Mouse (Mus musculus) liver, embryonic 15.5 days (tissue): ENCODE measurements around the gene Kif20b. TPM values are rescaled to one million over a fixed set of nuclear protein-coding genes. Genes with fewer than 3 reads are reported as not detected.
A peak's percentile ranks its signal among the peaks of the same experiment; 100 is the strongest.

Source experiments
- ATAC-seq: fragments of 200-750 bp; cut with Nextera tagmentation; 2 replicates; pipeline ENCODE4 v1.8.0; 2017; ENCODE audit warnings: moderate number of reproducible peaks, mild to moderate bottlenecking, moderate library complexity; ENCODE audit not compliant: insufficient read depth
- H3K27ac ChIP-seq: fragments of 300-500 bp; sonication (generic); replicated peaks from 2 replicates; pipeline ENCODE4 v1.5.1; 2015; ENCODE audit warnings: mild to moderate bottlenecking, inconsistent platforms
- H3K27me3 ChIP-seq: fragments of 300-500 bp; sonication (generic); 2 replicates; pipeline ENCODE4 v1.6.1; 2015; ENCODE audit warnings: mild to moderate bottlenecking, inconsistent platforms
- H3K36me3 ChIP-seq: fragments of 300-500 bp; sonication (generic); replicated peaks from 2 replicates; pipeline ENCODE4 v1.6.1; 2015; ENCODE audit warnings: moderate library complexity, mild to moderate bottlenecking, inconsistent platforms
- H3K4me1 ChIP-seq: fragments of 300-500 bp; sonication (generic); replicated peaks from 2 replicates; pipeline ENCODE4 v1.6.1; 2015; ENCODE audit warnings: inconsistent platforms
- H3K4me2 ChIP-seq: fragments of 300-500 bp; sonication (generic); 2 replicates; pipeline ENCODE4 v1.6.1; 2015; ENCODE audit warnings: moderate library complexity, mild to moderate bottlenecking, inconsistent platforms
- H3K4me3 ChIP-seq: fragments of 300-500 bp; sonication (generic); replicated peaks from 2 replicates; pipeline ENCODE4 v1.5.1; 2015; ENCODE audit warnings: mild to moderate bottlenecking, inconsistent platforms
- H3K9ac ChIP-seq: fragments of 300-500 bp; sonication (generic); 2 replicates; pipeline ENCODE4 v1.6.1; 2015; ENCODE audit warnings: moderate library complexity, mild to moderate bottlenecking, inconsistent platforms
- H3K9me3 ChIP-seq: fragments of 300-500 bp; sonication (generic); replicated peaks from 2 replicates; pipeline ENCODE4 v1.6.1; 2016; ENCODE audit warnings: inconsistent platforms
- WGBS: fragments of 180-500 bp; shearing (Covaris S2); methylation state at CpG from one replicate; pipeline ENCODE4 v1.1.7; 2015; ENCODE audit warnings: mixed read lengths; ENCODE audit not compliant: insufficient replicate concordance; 5-methylcytosine and 5-hydroxymethylcytosine counted together
- polyA plus RNA-seq: library from polyadenylated mRNA; unstranded; fragments of >200 nt; fragmentation: Nextera tagmentation; extraction: Ambion mirVana; gene quantifications from 2 replicates; pipeline ENCODE4 v1.2.1, GENCODE M21; 2015

The Kif20b gene
- polyA plus RNA-seq: 32.6 and 32.8 TPM in 2 replicates

DNA sequence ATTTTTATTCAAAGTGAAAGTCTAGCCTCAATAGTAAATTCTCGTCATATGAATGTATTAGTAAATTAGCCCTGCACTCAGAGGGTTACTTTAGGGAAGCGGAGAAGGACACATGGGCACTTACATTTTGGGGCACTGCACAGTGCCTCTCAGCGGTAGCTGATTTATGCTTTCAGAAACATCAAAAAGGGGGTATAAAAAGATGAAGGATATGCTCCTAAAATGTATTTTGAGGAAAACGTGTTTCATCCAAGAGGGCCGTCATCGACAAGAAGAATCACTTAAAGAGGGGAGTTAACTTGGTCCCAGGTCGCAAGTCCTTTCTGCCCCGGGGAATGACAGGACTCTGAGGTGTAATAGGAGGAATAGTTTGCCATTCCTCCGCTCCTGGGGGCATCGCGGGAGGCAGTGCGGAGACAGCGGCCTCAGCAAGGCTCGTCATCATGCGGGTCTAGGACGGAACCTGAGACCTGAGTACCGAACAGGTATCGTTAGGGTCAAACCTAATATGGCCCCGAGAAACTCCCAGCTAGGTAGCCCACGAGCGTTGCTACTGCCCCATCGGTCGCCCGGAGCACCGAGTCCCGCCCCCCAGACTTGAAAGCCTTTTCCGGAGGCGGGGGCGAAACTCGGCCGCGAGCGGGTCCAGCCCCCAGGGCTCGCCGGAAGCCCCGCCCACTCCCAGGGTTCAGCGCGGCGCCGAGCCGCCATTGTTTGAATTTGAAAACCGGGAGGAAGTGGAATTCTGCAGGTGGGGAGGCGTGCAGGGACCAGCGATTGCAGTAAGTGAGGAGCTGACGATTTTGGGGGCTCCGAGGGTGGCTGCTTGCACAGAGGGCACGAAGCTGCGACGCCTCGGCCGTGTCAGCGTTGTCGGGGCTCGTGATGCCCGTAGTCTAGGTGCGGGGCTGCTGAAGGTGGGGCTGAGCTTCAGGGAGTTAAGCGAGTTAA is at the start of gene Kif20b:
Gene Kif20b (plus strand): TSS at position 710 of the 951 bp plus-strand sequence.
- H3K27ac ChIP-seq: peak within 1 kb of the TSS; percentile 80
- peak within 1 kb of the TSS; percentile 78 for H3K4me2 ChIP-seq
- peaks cover 12% of the 10 kb centered on the region for H3K4me1 ChIP-seq
- peak; percentile 98 for ATAC-seq
- peaks cover 25% of the 10 kb centered on the region for H3K36me3 ChIP-seq
- H3K9ac ChIP-seq: peak within 1 kb of the TSS; percentile 84
- H3K27me3 ChIP-seq: no peaks in the 10 kb centered on the region
- H3K9me3 ChIP-seq: no peaks in the 10 kb centered on the region
- peak within 1 kb of the TSS; percentile 92 for H3K4me3 ChIP-seq
- WGBS: under 1% methylated on average over 57 of the region's 57 CpGs

DNA sequence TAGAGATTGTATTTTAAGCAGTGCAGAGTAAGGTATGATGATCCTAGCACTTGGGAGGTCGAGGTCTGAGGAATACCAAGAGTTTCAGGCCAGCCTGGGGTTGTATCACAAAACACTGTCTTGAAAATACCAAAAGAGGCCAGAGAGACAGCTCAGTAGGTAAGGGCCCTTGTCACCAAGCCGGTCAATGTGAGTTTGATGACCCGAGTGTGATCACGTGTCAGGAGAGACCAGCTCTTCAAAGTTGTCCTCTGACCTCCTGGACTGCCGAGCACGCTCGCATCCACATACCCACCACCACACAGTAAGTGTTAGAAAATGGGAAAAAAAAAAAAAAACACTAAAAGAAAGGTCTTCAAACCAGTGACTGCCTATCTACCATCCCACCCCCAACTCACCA is 45.5 kb upstream of the Kif20b start:
- Histone ChIP-seq H3K9ac (no peak overlapping the region), H3K27ac (0 out of 2 replicates have a peak overlapping the region, but pooled peaks have one; percentile 20), H3K4me3 (peak overlapping the region; percentile 74; the same call in 1 of the 2 replicates), H3K4me2 (peak overlapping the region; percentile 91), H3K27me3 (no peaks in the 10 kb centered on the region), H3K4me1 (peaks cover 23% of the 10 kb centered on the region), H3K9me3 (no peaks in the 10 kb centered on the region), H3K36me3 (no peaks in the 10 kb centered on the region)
- 61% methylated on average over 7 of the region's 7 CpGs for WGBS
- ATAC-seq: no peak

DNA sequence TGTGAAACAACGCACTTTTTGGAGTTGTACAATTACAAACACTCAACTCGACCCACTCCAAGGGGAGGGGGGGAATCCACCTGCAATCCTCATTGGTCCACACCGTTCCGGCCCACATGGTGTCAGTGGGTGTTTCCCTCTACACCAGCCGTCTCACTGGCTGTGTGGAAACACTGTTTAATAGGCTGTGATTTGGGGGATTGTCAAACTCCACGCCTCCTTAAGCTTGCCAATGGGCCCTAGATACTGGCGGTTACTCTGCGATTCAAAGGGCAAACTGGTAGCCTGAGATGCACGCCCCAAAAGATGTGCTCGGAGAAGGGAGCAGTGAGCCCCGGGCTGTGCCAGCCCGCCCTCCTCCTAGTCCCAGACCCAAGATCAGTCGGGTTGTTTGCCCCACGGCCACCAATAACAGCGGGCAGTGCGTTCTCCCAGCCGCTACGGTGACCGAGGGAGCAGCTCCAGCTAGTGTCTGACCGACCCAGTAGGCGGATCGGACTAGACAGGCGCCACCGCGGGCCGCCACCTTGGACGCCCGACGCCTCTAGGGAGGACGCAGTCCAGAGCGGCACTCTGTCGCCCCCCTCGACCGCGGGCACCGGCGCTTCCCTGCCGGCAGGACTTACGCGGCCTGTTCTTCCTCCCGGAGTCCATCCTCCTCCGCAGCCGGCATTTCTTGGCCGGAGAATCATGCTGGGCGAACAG is 44.1 kb upstream of the Kif20b start:
- H3K9me3 ChIP-seq: no peaks in the 10 kb centered on the region
- peak overlapping the region; percentile 88 for H3K27ac ChIP-seq
- H3K4me1 ChIP-seq: peaks cover 23% of the 10 kb centered on the region
- H3K9ac ChIP-seq: peak overlapping the region; percentile 72
- H3K4me3 ChIP-seq: peak overlapping the region; percentile 74
- H3K36me3 ChIP-seq: no peaks in the 10 kb centered on the region
- H3K27me3 ChIP-seq: no peaks in the 10 kb centered on the region
- ATAC-seq: peak; percentile 90
- H3K4me2 ChIP-seq: peak overlapping the region; percentile 91
- under 1% methylated on average over 45 of the region's 45 CpGs for WGBS

DNA sequence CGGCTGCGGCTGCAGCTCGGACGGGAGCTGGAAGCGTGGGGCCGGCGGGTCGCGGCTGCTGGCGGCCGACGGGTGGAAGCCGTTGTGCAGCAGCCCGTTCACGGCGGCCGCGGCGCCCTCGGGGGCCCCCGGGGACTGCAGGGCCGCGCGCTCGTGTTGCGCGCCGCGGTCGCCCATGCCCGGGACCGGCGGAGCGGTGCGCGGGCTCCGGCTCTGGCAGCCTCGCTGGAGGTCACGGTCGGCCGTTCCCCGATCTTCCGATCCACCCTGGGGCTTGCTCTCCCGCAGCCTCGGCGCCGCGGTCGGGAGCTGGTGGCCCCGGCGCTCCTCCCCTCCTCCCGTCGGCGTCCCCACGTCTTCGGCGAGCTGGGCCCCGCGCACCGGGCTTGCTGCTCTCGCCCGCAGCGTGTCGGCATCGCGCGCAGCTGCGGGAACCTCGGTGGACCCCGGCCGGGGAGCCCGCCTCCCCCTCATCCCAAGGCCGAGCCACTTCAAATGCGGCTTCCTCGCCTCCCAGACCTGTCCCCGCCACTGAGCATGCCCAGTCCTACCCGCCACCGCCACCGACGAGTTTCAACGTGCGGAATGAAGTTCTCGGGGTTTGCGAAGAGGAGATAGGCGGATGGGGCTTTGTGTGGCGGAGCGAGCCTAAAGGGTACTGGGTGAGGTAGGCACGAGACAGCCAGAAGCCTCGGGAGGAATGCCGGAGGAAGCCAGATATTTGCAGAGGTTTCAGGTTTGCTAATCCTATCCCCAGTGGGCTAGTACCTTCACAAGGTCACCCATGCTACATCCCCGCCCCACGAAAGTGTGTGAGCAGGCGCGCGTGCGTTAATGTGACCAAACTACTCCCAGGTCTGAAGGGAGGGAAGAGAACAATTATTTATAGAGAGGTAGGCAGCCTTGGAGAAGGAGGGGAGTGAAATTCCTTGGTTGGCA is 43.3 kb upstream of the Kif20b start, which contains the start of gene Pank1:
Gene Pank1 (minus strand): TSS at position 853 of the 939 bp plus-strand sequence.
- peak within 1 kb of the TSS; percentile 74 for H3K4me3 ChIP-seq
- no peaks in the 10 kb centered on the region for H3K27me3 ChIP-seq
- under 1% methylated on average over 96 of the region's 96 CpGs for WGBS
- no peaks in the 10 kb centered on the region for H3K9me3 ChIP-seq
- H3K4me2 ChIP-seq: peak within 1 kb of the TSS; percentile 91
- peak within 1 kb of the TSS; percentile 88 for H3K27ac ChIP-seq
- peaks cover 28% of the 10 kb centered on the region for H3K4me1 ChIP-seq
- H3K36me3 ChIP-seq: no peaks in the 10 kb centered on the region
- H3K9ac ChIP-seq: peak within 1 kb of the TSS; percentile 72
- peak; percentile 35 for ATAC-seq

DNA sequence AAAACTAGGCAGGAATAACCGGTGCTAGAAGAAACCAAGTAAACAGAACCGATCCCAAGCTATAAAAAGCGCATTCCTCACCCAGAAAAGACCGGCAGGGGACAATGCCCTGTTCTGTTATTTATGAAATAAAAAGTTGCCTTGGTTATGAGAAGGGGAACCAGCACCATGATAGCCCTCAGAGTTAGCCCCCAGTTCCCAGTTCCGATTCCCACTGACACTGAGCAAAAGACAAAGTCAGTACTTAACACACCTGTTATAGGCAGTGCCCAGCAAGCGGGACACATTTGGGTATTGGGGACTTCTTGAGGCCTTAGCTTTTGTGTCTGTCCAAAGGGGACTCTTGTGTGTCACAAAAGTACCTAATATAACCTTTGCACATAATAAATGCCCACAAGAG is 42.5 kb upstream of the Kif20b start:
- no peak for ATAC-seq
- Histone ChIP-seq H3K9me3 (no peaks in the 10 kb centered on the region), H3K27me3 (no peaks in the 10 kb centered on the region), H3K4me2 (peak overlapping the region; percentile 91), H3K9ac (peak overlapping the region; percentile 72), H3K27ac (peak overlapping the region; percentile 88), H3K4me1 (peaks cover 35% of the 10 kb centered on the region), H3K4me3 (peak overlapping the region; percentile 74), H3K36me3 (no peaks in the 10 kb centered on the region)
- WGBS: 23% methylated on average over 6 of the region's 6 CpGs

DNA sequence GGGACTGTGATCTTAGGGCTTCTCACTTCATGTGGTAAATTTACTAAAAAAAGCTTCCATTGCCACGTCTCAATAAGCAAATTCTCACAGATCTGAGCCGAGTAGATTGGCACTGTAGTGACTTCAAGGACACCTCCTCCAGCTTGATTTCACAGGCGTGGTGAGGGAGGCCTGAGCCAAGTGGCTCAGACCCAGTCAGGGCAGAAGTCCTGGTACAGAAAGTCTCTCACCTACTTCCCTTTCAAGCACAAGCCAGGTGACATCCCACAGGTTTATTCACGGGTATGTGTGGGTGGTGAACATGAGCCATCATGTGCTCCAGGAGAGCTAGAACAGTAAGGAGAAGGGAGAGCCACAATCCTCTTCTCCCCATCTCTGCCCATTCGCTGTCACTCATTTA is 41.0 kb upstream of the Kif20b start:
- Histone ChIP-seq H3K4me2 (no peak overlapping the region), H3K9ac (no peak overlapping the region), H3K9me3 (no peaks in the 10 kb centered on the region), H3K36me3 (no peaks in the 10 kb centered on the region), H3K4me3 (no peak overlapping the region), H3K4me1 (peaks cover 35% of the 10 kb centered on the region), H3K27ac (no peak overlapping the region), H3K27me3 (no peaks in the 10 kb centered on the region)
- ATAC-seq: no peak
- WGBS: 54% methylated on average over 5 of the region's 5 CpGs

DNA sequence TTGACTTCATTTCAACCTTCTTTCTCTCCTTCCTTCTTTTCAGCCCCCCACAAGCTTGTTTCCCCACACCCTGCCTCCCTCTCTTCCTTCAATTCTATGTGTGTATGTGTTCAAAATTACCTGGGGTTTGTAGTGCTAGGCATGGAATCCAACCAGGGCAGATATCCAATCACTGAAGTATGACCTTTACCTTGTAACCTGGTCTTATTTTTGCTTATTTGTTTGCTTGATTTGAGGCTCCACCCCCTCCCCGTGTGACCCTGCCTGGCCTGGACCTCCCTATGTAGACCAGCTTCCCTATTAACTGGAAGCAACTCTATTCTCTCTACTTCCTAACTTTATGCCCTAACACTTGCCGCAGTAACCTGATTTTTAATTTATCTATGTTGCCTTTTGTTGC is 39.7 kb upstream of the Kif20b start:
- no peak overlapping the region for H3K4me3 ChIP-seq
- H3K27me3 ChIP-seq: no peaks in the 10 kb centered on the region
- H3K4me1 ChIP-seq: peaks cover 35% of the 10 kb centered on the region
- H3K36me3 ChIP-seq: no peaks in the 10 kb centered on the region
- H3K9me3 ChIP-seq: no peaks in the 10 kb centered on the region
- H3K9ac ChIP-seq: no peak overlapping the region
- no peak overlapping the region for H3K27ac ChIP-seq
- 61% methylated on average over 2 of the region's 2 CpGs for WGBS
- no peak overlapping the region for H3K4me2 ChIP-seq
- no peak for ATAC-seq

DNA sequence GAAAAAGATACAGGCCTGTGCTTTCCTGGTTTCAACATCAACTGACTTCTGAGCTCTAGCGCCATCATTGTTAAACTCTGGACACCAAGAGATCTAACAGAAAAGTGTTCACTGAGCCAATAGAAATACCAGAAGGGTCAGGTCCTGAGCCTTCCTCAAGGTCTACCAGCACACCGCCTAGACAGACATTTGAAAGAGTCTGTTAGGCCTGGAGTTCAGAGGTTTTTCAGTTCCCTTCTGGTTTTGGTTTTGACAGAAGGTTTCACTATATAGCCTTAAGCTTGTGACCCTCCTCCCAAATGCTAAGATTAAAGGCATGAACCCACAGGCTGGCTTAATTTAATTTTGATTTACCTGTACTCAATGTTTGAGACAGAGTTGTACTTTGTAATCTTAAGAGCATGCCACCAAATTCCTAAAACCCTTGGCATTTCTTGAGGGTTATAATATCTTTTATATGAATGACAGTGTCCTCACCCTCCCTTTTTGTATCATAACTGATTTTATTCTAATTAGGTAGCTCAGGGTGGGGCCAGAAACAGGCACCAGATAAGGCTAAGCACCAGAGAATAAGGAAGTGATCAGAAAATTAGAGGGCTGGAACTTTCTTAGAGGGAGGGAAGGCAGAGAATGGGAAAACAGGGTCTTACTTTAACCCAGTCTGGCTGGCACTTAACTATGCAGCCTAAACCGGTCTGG is 38.5 kb upstream of the Kif20b start:
- no peaks in the 10 kb centered on the region for H3K27me3 ChIP-seq
- H3K4me3 ChIP-seq: no peak overlapping the region
- H3K4me2 ChIP-seq: no peak overlapping the region
- no peak for ATAC-seq
- 58% methylated on average over 3 of the region's 3 CpGs for WGBS
- no peak overlapping the region for H3K27ac ChIP-seq
- H3K36me3 ChIP-seq: no peaks in the 10 kb centered on the region
- H3K9ac ChIP-seq: no peak overlapping the region
- H3K4me1 ChIP-seq: peaks cover 26% of the 10 kb centered on the region
- no peaks in the 10 kb centered on the region for H3K9me3 ChIP-seq

DNA sequence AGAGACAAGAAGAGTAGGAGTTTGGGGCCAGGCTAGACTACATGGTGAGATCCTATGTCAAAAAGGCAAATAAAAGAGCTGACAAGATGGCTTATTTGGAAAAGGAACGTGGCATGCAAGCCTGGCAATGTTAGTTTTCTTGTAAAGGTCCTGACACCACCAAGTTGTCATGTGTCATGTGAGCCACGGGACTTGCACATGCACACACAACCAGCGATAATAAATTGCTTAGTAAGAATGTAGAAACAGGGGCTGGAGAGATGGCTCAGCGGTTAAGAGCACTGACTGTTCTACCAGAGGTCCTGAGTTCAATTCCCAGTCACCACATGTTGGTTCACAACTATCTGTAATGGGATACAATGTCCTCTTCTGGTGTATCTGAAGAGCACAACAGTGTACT is 35.8 kb upstream of the Kif20b start:
- peaks cover 12% of the 10 kb centered on the region for H3K4me1 ChIP-seq
- H3K36me3 ChIP-seq: no peaks in the 10 kb centered on the region
- ATAC-seq: no peak
- H3K4me2 ChIP-seq: no peak overlapping the region
- no peak overlapping the region for H3K4me3 ChIP-seq
- no peak overlapping the region for H3K9ac ChIP-seq
- 73% methylated on average over 4 of the region's 4 CpGs for WGBS
- no peak overlapping the region for H3K27ac ChIP-seq
- H3K9me3 ChIP-seq: no peaks in the 10 kb centered on the region
- H3K27me3 ChIP-seq: no peaks in the 10 kb centered on the region

DNA sequence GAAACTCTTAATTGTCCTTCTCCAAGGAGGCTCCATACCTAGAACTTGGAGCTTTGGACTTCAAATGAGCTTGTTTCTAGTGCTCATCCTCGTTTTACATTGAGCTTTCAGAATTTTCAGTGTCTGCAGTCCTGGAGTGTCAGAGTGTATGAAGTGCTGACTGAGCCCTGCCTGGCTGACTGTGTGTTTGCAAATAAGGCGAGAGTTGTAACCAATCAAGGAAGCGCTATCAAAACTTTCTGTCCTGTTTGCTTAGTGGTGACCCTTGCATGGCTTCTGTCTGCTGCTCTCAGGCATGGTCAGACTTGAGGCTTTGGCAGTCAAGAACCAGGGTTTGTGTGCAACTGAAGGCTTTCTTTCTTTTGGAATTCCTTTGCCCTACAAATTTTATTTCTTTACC is 31.2 kb upstream of the Kif20b start:
- no peak for ATAC-seq
- H3K4me3 ChIP-seq: no peak overlapping the region
- no peak overlapping the region for H3K27ac ChIP-seq
- 51% methylated on average over 3 of the region's 3 CpGs for WGBS
- no peak overlapping the region for H3K9ac ChIP-seq
- H3K9me3 ChIP-seq: no peaks in the 10 kb centered on the region
- H3K27me3 ChIP-seq: no peaks in the 10 kb centered on the region
- H3K36me3 ChIP-seq: no peaks in the 10 kb centered on the region
- H3K4me2 ChIP-seq: no peak overlapping the region
- H3K4me1 ChIP-seq: no peaks in the 10 kb centered on the region
